Mouse (Mus musculus): Measurements from ENCODE around the gene Cbs.
A peak's percentile ranks its signal among the peaks of the same experiment; 100 is the strongest.

Cbs gene

DNA sequence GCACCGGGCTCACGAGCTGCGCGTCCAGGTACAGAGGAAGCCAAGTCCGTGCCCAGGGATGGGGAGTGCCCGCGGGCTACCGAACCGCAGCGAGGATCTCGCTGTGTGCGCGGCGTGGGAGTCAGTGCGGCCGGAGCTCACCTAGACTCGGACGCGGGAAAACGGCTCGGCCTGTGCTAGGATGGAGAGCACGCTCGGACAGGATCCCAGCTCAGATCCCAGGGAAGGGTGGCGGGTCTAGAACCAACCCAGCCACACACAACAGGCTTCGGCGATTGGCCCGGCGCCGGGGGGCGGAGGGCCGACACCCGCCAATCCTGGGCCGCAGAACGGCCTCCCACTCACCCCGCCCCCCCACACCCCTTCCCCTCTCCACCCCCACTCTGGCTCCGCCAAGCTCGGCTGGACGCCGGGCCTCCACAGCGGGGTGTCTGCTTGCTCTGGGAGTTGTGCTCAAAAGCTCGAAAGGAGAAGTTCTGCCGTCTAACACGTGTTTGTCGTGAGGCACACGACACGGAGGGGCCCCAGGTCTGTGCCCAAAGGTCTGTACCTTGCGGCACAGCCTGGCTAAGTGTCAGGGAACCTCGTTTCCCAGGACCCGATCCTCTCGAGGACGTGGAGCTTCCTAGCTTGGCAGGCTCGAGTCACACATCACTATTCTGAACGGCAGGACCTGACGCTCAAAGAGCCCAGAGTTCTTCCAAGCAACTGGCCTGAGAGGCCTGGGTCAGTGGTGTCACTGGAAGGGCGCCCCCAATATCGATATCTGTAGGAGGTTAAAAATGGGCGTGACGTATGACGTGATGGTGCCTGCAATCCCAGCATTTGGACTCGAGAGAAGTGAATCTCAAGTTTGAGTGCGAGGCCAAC, at the start of gene Cbs:
TSS of gene Cbs (minus strand) at position 297 of the 870 bp plus-strand sequence.
- DNase-seq = peak; percentile 34 to 42

DNA sequence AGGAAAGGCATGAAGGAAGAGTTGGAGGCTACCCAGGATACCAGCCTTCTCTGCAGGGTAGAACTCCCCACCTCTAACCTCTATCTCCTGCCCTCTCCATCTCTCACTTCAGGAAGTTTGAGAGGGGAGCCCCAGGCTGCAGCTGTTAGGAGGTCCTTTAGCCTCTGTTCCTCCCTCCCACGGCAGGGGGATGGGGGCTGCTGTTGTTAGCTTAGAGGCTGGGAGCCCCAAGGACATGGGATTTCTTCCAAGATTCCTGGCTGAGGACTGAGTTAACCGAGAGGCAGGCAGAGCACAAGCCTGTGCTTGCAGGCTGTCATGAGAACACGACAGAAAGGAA, 49.2 kb upstream of the Cbs start:
- no peak for DNase-seq

DNA sequence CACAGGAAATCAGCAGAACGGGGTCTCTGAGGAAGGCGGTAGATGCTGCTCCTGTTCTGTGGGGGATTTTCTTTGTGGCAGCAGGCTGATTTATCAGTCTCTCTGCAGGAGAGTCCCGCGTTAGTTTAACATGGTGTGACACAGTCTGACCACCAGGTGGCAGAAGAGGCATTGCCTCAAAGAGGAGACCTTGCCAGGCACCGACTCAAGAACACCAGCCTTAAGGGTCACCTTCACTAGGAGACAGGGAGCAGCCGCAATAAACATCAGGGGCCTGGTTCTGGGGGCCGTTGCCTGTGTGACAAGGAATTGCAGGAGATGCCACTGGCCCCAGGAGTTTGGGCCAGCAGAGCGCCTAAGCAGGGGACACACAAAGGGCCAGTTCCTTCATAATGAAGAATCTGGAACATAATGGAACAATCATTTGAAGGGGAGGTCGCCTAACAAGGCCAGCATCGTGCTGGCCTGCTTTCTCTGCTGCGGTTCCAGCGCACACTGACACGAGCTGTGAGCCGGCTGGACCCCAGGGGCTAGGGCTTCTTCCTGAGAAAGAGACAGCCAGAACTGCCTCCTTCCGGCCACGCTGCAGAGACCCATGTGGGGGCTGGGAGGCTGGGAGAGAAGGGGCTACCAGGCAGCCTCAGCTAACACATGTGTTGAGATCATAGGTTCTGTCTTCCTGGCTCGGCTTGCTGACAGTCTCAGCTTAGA, 48.6 kb upstream of the Cbs start:
- DNase-seq = peak; percentile 47 to 55

DNA sequence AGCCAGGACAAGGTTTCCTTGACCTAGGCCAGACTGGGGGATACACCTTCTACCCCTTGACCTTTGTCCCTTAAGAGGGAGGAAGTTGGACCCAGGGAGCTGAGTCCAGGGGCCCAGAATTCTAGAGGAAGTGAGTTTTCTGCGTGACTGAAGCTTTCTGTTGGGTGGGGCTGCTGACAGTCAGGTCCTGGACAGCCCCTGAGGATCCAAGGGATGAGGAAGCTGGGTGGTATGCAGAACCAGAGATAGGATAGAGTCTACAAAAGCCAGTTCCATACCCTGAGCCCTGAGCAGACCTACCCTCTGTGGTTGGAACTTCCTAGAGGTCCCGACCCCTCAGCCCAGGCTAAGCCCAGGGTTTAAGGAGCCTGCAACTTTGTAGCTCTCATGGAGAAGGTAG, 43.4 kb upstream of the Cbs start:
- no peak for DNase-seq

DNA sequence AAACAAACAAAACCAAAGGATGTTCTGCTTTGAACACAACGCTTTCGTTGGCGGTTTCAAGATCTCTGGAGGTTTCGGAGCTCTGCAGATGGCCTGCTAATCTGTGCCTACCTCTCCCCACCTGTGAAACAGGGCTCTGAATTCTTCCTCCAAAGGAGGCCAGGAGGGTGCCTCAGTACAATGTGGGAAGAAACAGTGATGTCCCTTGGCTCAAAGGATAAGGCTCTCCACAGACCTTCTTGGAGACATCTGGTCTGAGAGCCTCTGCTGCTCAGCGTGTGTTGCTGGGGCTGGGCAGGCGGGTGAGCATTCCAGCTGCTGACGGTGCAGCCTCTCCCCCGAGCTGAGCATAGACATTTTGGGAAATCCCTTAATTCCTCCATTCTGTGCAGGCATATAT, 40.5 kb upstream of the Cbs start, which contains the start of gene Cryaa:
TSS of gene Cryaa (plus strand) at position 301 of the 400 bp plus-strand sequence.
- DNase-seq = no peak

DNA sequence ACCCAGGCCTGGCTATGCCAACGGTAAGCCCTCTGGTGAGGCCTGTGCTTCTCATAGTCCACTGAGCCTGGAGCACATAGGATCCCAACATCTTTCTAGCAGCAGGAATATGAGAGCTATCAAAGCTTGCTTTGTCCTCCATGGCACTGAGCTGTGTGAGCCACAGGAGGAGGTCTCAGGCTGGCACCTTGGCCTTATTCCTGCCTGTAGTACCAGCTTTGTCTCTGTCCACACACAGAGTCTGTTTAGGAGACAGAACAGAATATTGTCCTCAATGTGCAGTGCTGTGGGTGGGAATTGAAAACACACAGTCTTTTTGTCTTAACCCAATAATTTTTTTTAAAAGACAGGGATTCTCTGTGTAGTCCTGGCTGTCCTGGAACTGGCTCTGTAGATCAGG, 37.4 kb upstream of the Cbs start:
- no peak for DNase-seq

DNA sequence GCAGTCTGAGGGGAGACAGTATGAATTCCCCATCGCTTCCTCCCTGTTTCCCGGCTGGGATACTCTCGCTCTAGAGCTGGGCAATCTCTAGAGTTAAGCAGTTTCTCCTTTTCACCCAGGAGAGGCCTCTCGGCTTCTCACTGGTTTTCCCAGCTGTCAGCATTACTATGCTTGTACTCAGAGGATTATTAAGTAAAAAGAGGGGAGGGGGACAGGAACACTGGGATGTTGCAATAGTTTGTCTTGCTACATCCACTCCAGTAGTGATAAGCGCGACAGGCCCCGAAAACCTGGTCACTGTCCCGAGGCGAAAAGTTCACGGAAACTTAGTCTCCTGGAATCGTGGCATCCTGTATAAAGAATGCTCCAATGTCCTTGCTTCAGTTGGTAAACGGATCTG, 35.2 kb upstream of the Cbs start:
- no peak for DNase-seq

DNA sequence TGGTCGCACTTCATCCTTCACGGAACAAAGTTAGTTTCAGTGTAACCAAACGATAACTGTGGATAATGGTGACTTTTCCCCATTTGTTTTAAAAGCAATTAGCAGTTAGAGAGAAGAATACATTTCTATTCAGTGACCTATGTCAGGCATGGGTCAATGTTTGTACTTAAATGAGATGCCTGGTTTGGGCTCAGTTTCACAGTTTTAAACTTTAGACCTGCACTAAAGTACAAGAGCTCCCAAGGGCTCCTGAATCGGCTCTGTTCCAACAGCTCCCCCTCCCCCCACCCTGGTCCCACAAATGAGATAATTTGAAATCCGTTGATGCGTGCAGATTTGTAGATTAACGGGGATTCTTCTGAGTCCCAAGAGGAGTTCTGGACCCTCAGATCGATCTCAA, 34.7 kb upstream of the Cbs start:
- no peak for DNase-seq

DNA sequence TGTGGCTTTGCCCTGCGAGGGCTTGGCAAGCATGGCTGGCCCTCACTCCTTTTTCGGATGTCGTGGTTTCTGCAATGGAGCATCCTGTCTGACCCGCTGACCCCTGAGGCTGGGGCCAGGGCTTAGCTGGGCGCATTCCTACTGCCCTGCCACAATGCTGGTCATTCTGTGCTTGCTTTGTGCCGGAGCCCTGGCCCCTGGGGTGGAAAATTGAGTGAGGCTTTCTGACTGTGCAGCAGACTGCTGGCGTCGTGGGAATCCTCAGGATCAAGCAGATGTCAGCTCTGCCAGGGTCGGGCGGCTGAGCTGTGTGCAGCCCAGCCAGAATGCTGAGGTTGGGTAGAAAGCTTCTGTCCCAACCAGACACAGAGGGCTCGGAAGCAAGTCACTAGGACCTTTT, 33.1 kb upstream of the Cbs start:
- DNase-seq = no peak

DNA sequence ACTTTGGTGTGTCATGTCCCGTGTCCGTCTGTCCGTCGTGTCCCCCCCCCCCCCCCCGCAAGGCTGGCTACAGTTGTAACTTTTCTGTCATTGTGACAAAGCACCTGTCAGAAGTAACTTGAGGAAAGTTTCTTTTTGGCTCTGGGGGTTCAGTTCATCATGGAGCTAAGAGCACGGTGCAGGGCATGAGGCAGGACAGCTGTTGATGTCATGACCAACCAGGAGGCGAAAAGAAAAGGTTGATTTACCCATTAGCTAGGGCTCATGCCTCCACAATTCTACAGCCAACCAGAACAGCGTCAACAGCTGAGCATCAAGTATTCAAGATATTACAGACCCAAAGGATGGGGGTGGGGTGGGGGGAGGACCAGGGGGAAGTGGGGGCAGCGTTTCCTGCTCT, 31.3 kb upstream of the Cbs start:
- no peak for DNase-seq

DNA sequence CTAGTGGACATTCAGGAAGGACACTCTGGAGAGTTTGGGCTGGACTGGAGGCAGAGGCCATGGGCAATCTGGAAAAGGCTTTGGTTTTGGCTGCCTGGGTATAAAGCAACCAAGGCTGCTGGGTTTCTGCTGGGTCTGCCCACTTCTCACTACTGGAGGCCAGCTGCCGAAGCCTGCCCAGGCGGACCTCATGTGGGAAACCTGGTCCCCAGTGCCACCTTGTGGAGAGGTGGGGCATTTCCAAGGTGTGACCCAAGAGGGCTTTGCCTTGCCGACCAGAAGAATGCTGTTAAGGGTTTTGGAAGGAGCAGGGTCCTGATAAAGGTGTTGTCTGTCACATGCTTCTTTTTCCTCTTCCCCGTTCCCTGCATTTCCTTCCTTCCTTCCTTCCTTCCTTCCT, 27.7 kb upstream of the Cbs start:
- peak; percentile 65 to 72 for DNase-seq

DNA sequence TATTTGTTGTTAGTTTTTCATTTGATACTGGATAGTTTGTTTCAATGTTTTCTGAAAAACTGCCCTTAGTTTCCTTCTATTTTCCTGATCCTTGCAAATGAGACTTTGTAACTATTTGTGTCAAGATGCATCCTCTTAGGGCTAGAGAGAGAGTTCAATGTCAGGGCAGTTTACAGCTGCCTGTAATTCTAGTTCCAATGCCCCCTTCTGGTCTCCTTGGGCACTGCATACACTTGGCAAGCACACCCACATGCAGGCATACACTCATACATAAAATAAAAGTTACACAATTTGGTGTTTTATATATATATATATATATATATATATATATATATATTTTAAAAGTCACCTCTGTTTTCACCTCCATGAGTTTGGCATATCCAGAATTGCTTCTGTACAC, 25.8 kb upstream of the Cbs start:
- DNase-seq = no peak

DNA sequence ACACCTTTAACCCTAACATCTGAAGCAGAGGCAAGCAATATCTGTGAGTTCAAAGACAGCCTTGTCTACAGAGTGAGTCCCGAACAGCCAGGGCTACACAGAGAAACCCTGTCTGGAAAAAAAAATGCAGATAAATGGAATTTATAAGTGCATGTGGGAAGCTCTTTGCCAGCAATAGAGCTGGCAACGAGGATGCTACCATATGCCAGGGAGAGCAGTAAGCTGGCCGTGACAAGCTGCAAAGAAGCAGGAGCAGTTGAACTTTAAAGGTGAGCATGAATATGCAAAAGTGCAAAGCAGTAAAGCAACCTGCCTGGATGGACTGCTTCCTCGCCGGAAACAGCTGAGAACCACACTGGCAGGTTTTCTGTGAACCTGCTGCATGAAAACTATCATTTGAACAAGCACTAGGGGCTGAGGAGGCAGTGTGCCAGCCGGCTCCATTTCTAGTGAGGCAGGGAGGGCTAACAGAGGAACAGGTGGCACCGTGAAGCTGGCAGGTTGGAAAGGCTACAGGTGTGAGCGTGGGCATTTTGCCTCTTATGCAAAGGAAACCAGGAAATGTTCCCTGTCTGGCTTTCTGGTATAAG, 23.7 kb upstream of the Cbs start:
- no peak for DNase-seq

DNA sequence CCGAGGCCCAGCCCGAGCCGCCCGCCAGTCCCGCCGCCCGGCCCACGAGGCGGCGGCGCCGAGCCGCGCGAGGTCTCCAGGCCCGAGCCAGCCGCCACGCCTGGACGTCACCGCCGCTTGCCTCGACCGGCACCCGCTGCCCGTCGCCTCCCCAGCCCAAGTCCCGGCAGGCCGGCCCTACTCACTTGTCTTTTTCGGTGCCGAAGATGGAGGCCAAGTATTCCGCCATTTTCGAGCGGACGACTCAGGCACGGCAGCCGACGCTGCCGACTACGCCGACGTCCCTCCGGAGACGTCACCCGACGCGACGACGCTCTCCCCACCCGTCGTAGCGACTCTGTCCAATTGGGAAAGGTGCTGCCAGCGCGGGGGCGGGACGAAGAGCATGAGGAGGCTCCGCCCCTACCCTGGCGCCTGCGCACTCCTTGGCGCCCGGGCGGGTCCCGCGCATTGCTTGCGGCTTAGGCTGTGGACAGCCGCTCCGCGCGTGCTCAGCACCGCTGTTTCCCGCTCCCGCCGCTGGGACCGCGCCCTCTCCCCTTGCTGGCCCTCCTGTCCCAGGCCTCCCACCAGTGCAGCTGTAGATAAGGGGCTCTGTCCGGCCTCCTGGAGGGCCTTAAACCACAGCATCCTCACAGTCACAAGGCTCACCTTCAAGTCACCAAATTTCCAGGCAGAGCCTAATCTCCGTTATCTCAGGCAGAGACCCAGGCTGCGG, 21.6 kb upstream of the Cbs start, which contains the start of gene U2af1:
TSS of gene U2af1 (minus strand) at position 425 of the 718 bp plus-strand sequence.
- DNase-seq = peak; percentile 94 to 95

DNA sequence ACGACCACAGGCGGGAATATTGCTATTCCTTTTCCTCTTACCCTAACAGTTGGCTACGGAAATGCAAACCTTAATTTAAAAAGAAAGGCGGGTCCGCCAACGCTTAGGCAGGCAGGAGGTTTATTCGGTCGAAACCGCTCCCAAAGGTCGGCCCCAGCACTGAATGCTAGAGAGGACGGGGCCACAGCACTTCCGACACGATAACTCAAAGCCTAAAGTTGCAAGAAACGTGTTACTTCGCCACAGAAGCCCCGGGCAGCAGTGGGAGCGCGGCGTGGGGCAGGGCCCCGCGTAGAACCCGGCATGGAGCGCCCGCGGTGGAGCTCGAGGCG, 21.1 kb upstream of the Cbs start:
- DNase-seq = peak in 1 of 2 experiments; percentile 36

DNA sequence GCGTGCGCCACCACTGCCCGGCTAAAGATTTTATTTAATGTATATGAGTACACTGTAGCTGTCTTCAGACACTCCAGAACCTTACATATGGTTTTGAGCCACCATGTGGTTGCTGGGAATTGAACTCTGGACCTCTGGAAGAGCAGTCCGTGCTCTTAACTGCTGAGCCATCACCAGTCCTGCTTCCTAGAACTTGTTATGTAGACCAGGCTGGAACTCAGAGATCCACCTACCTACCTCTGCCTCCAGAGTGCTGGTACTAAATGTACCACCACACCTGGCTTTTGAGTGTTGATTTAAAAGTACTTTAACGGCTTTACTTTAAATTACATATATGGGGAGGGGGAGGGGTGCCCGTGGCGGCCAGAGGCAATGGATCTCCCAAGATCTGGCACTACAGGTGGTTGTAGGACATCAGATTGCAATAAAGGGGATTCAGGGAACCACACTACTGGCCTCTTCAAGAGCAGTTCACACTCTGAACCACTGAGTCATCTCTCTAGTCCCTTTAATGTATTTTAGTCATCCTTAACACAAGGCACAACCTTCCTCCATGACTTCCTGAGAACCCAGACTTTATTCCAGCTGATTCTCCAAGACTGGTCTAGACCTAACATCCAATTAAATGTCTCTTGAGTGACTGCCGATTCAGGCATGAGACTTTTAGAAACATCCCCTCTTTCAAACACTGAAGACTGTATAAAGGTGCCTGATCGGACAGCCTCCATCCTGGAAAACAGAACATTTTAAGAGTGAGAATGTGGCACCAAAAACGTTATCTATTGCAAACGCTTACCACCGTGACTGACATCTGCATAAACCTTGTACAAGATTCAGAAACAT, 20.3 kb upstream of the Cbs start:
- DNase-seq = no peak

DNA sequence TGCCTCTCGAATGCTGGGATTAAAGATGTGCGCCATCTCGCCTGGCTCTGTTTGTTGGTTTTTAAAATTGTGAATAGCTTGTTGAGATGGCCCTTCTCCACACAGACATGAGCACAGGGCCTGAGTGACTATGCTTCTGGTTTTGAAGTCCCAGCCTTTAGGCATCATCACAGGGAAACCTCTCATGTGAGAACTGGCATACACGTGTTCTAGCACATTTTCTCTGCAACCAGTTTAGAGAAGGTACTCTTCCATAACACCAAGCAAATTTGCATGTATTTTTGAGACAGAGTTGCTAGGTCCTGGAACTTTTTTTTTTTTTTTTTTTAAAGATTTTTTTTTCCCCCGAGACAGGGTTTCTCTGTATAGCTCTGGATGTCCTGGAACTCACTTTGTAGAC, 19.6 kb upstream of the Cbs start:
- DNase-seq = no peak

DNA sequence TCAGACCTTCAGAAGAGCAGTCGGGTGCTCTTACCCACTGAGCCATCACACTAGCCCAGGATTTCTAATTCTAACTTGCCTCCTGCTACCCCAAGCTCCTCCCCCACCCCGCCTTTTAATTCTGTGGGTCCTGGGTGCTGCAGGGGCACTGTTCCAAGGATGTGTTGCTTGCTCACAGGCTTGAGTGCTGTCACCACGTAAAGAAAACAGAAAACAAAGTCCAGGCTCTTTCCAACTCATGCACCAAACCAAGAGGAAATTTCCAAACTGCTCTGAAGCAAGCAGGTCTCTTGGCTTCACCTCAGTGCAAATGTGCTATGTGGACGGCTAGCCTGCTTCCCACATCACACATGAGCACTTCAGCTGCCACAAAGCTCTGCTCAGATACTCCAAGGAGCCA, 18.3 kb upstream of the Cbs start:
- DNase-seq = no peak

DNA sequence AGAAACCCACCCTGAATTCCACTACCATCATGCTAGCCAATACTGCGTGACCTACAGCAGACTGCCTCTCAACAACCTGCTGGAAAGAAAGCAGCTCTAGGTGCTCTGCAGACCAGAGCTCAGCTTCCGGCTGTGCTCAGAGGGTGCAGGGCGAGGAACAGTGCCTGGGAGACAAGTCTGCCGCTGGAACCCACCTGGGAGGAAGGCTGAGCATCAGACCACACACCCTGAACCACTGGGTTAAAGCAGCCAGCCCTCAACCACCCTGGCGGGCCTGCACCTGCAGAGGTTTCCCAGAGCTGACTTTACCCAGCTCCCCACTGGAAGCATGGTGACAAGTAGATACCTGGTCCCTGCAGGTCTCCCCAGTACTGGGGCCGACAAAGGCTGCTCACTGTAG, 16.2 kb upstream of the Cbs start:
- peak; percentile 53 to 60 for DNase-seq

DNA sequence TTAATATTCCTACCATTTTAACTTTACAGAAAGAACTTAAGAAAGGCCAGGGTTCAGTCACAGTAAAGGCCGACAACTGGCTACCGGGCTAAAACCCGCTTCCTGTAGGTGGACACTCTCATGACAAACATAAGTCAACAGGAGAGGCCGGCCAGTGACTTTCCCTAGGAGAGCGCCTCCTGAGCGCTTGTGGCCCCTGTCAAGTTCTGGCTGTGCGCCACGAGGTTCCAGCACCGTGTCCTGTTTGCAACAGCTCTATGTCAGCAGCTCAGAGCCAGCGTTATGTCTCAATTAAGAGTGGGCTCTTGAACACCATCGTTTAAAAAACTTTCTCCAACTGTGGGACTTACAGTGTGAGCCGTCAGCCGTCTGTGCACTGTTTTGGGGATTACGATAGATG, 15.1 kb upstream of the Cbs start:
- no peak for DNase-seq

DNA sequence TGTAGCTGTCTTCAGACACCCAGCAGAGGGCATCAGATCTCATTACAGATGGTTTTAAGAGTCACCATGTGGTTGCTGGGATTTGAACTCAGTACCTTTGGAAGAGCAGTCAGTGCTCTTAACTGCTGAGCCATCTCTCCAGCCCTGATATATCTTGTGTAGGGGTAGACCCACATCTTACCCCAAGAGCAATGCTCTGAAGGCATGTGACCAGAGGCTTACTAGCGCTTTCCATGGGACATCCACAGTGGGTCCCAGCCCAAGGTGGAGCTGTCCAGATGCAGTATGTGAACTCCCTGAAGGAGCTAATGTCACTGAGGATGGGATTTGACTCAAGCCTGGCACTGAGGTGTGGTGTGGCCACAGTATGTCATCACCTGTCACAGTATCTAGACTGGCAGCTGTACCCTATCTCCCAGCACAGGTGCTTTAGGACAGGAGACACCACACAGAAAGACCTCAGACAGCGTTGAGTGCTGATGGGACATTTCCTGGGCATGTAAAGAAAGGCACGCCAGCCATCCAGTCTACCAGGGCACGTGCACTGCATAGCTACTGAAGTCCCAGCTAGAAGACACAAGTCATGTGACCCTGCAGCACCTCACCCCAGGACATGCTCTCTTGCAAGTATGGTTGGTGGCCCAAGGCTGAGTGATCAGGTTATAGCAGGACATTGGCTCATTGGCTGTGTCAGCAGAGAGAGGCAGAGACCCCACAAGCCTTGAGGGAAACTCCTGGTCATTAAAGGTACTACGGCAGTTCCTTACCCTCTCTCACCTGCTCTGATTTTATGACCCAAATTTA, 9.4 kb upstream of the Cbs start:
- no peak for DNase-seq

DNA sequence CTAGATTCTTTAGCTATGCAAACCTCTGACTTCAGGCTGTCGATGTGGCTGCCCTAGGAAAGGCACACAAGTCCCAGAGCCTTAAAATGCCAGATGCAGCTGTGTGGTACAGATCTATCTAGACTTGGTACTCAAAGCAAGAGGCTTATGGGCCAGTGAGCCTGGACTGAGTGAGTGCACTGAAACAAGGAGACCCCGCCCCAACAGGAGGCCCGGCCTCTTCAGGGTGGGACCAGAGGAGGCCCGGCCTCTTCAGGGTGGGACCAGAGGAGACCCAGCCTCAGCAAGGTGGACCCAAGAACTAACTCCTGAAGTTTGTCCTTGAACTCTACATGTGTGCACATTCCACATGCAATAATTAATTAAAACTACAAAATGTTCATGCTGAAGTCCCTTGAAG, 5.9 kb upstream of the Cbs start:
- no peak for DNase-seq
